Mouse (Mus musculus) erythroblast, embryonic 14.5 days (primary cell): Measurements from ENCODE around the gene Madd. TPM values are rescaled to one million over a fixed set of nuclear protein-coding genes. Genes with fewer than 3 reads are reported as not detected.

Experiments used
- H3K27me3 ChIP-seq: 2 replicates; pipeline ENCODE4 v1.6.1; 2012; ENCODE audit warnings: inconsistent platforms; ENCODE audit not compliant: control insufficient read depth
- H3K36me3 ChIP-seq: 2 replicates; pipeline ENCODE4 v1.6.1; 2012; ENCODE audit warnings: mild to moderate bottlenecking, inconsistent platforms; ENCODE audit not compliant: control insufficient read depth
- H3K4me1 ChIP-seq: 2 replicates; pipeline ENCODE4 v1.6.1; 2012; ENCODE audit warnings: inconsistent platforms; ENCODE audit not compliant: control insufficient read depth
- H3K4me3 ChIP-seq: replicated peaks from 2 replicates; pipeline ENCODE3; 2012; ENCODE audit warnings: moderate library complexity, mild to moderate bottlenecking, inconsistent platforms
- H3K9me3 ChIP-seq: 2 replicates; pipeline ENCODE4 v1.6.1; 2012; ENCODE audit warnings: low read length, inconsistent platforms, mixed read lengths; ENCODE audit not compliant: control insufficient read depth
- GATA1 ChIP-seq: IDR thresholded peaks from 2 replicates; pipeline ENCODE4 v1.6.1; 2012; ENCODE audit warnings: low read length, inconsistent platforms, mixed read lengths
- TAL1 ChIP-seq: IDR thresholded peaks from 3 replicates; pipeline ENCODE4 v1.6.1; 2012; ENCODE audit warnings: low read length, inconsistent platforms, mixed read lengths
- polyA plus RNA-seq: library from polyadenylated mRNA; stranded (reverse); fragments of >175 nt; gene quantifications from 2 replicates; pipeline ENCODE4 v1.2.3, GENCODE M21; 2012

Gene Madd
- polyA plus RNA-seq, 1 experiment, result 0.56 TPM

DNA sequence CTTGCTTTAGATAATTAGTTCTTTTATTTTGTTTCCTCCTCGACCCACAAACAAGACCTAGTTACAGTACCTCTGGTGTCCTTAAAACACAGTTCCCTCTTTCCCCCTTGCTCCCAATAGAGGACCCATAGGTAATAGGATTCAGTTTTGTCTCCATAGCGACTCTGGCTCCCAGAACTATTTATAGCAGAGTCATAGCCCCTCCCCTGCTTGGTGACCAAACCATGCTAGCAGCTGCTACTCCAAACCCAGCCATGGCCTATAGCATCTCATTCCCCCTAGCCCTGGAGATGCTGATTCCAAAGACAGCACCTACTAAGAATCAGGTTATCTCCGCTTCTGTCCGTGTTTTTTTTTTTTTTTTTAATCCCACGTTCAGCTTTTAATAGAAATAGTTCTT lies 2.9 kb downstream of the Madd start:
- H3K27me3 ChIP-seq, result peaks cover 16% of the 10 kb centered on the region
- H3K4me3 ChIP-seq, result no peak overlapping the region
- H3K4me1 ChIP-seq, result peaks cover 33% of the 10 kb centered on the region
- peaks cover 23% of the 10 kb centered on the region for H3K36me3 ChIP-seq
- H3K9me3 ChIP-seq, result no peaks in the 10 kb centered on the region
- TF ChIP-seq TAL1 (no peak), GATA1 (no peak)

DNA sequence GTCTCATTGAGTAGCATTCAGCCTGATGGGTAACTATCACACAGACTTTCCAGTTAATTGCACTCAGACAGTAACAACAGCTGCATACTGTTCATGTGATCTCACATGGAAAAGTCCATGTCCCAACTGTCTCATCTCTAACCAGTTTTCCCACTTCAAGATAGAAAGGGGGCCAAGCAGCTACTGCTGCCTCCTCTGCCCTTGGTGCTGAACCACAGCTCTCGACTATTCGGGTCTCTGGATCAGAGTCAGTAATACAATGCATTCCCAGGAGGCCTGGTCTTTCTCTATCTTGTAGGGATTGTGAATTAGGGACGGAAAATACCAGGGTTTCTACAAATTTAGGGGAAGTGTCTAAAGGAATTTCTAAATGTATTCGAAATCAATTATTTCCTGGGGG lies 3.8 kb downstream of the Madd start:
- TF ChIP-seq TAL1 (no peak), GATA1 (no peak)
- Histone ChIP-seq H3K9me3 (no peaks in the 10 kb centered on the region), H3K4me3 (no peak overlapping the region), H3K4me1 (peaks cover 33% of the 10 kb centered on the region), H3K27me3 (peaks cover 16% of the 10 kb centered on the region), H3K36me3 (peaks cover 28% of the 10 kb centered on the region)

DNA sequence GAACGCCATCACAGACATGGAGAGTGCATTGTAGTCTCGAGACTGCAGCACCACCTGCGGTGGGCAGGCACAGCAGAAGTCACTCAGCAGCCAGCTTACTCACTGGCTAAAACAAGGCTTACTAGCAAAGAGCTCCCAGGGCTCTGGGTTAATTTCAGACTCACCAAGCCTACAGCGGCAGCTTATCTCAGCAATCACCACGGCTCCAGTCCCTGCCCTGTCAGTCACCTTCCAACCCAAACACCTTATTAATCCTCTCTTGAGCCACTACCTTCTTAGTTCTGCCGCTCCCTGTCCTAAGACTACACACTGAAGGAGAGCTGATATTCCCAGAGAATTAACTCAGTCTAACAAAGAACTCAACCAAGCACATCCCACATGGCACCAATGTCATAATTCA lies 7.4 kb downstream of the Madd start:
- Histone ChIP-seq H3K4me1 (peaks cover 2% of the 10 kb centered on the region; the same call in 1 of the 2 replicates), H3K36me3 (peaks cover 47% of the 10 kb centered on the region), H3K9me3 (no peaks in the 10 kb centered on the region), H3K27me3 (peaks cover 2% of the 10 kb centered on the region), H3K4me3 (no peak overlapping the region)
- TF ChIP-seq TAL1, result no peak
- no peak for TF ChIP-seq GATA1

DNA sequence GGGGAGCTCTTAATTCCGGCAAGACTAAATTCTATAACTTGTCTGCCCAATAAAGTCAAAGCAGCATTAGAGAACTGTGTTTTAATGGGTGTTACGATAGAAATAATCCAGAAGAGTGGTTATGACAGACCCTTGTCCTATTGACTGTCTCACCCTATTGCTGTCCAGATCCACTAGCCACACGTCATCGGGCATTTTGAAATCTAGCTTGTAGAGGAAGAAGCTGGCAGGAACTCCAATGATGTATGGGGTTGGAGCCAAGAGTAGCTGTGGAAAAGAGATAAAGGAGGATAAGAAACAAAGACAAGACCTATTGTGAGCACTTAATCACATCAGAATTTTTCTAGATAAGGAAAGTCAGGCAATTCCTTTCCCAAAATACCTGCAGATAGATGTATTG lies 8.1 kb downstream of the Madd start:
- peaks cover 47% of the 10 kb centered on the region for H3K36me3 ChIP-seq
- H3K4me1 ChIP-seq, result no peaks in the 10 kb centered on the region
- no peak for TF ChIP-seq GATA1
- no peak for TF ChIP-seq TAL1
- H3K4me3 ChIP-seq, result no peak overlapping the region
- H3K9me3 ChIP-seq, result no peaks in the 10 kb centered on the region
- H3K27me3 ChIP-seq, result no peaks in the 10 kb centered on the region

DNA sequence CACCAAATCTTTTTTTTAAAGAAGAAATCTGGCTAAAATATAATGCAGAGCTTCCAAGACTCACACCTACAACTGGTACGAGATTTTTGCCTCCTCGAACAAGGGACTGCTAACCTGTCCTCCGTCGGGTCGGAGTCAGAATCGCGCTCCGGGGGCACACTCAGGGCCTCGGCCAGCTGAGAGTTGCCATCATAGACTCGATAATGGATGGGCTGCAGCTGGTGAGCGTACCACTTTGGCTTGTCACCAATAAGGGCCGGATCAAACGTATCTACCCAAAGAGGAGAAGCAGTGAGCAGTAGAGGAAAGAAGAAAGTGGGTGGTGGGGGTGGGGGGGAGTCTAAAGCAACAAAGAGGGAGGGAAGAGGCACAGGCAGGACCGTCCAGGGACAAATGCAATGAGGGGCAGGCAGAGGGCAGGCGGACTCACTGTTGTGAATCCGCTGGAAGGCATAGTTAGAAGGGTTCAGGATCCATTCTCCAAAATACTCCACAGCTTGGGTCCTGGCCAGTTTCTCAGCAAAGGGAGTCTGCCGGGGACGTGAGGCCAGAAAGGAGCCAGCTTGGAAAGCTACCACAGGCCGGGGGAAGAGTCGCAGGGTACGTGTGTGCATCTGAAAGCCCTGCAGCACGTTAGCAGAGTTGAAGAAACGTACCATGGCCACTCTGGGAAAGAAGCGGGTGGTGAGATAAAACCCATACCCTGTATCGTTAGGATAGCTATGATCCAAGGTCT lies 13.9 kb downstream of the Madd start:
- TF ChIP-seq GATA1 (no peak), TAL1 (no peak)
- no peaks in the 10 kb centered on the region for H3K27me3 ChIP-seq
- peaks cover 10% of the 10 kb centered on the region for H3K4me1 ChIP-seq
- no peak overlapping the region for H3K4me3 ChIP-seq
- peaks cover 60% of the 10 kb centered on the region for H3K36me3 ChIP-seq
- H3K9me3 ChIP-seq, result no peaks in the 10 kb centered on the region

DNA sequence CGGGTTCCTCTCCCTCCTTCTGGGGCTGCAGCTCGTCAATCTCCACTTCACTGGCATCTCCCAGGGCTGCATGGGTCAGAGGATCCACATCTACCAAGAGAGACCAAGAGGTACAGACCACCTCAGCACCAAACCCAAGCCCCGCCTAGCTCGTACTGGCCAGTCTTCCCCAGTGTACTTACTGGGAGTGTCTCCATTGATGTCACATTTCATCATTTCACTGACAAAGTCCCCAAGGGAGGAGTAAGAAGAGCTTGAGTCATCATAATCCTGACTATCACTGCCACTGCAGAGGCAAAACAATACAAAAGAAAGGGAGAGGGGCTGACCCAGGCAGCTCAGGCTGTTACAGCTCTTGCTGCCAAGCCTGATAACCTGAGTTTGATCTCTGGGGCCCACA lies 16.0 kb downstream of the Madd start:
- TF ChIP-seq TAL1, result no peak
- no peak for TF ChIP-seq GATA1
- Histone ChIP-seq H3K36me3 (peaks cover 64% of the 10 kb centered on the region), H3K4me3 (no peak overlapping the region), H3K9me3 (no peaks in the 10 kb centered on the region), H3K27me3 (no peaks in the 10 kb centered on the region), H3K4me1 (peaks cover 25% of the 10 kb centered on the region)

DNA sequence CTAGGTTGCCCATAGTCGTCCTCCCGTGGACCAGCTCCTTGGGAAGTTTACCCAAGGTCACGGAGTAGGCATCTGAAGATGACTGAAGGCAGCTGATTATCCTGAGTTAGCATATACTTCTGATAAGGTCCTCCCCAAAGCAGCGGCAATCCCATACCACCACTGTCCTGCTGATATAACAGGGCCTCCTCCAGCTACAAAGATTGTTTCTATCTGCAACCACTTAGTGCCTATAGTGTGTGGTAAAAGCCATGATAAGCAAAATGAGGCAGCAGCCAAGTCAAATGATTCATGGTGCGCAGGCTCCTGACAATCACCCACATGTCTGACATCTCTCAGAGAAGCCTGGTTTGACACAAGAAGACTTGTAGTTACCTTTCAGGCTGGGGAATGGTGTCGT lies 18.6 kb downstream of the Madd start:
- TF ChIP-seq GATA1 (no peak), TAL1 (no peak)
- peaks cover 74% of the 10 kb centered on the region for H3K36me3 ChIP-seq

DNA sequence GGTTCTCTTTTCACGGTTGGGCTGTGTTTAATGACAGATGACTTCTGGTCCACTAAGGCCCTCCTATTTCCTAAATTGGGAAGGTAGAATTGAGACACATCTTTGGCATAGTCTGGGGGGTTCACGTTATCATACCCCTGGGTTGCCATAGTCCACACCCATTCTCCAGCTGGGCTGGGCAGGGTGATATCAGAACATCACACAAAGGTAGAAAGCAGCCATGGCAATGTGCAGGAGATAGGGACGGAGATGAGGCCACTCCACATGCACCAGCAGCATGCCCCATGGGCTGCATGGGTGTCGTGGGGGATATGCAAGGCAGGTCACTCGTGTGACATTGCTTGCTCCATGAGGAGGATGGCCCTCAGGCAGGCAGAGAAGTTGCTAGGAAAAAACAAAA lies 20.1 kb downstream of the Madd start:
- TF ChIP-seq GATA1 (no peak), TAL1 (no peak)

More for the DNA sequence above, 18.6 kb downstream of the Madd start:
- peaks cover 25% of the 10 kb centered on the region for H3K4me1 ChIP-seq
- no peaks in the 10 kb centered on the region for H3K27me3 ChIP-seq
- no peaks in the 10 kb centered on the region for H3K9me3 ChIP-seq
- H3K4me3 ChIP-seq, result no peak overlapping the region

DNA sequence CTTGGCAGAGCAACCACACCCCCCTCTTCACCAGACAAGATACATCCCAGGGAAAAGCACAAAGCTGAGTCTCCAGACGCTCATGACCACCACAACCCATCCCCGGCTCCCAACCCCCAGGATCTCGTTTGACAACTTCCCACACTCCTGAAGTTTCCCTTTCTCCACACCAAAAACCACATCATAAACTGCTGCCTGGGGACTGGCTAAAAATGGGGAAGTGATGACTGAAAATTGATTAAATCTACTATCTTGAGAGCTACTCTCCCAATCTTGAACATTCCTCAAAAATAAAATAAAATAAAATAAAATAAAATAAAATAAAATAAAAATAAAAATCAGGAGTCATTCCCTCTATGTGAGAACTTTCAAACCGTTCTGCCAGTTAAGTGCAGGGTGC lies 20.7 kb downstream of the Madd start:
- TF ChIP-seq GATA1, result no peak
- H3K36me3 ChIP-seq, result peaks cover 76% of the 10 kb centered on the region
- H3K4me1 ChIP-seq, result peaks cover 25% of the 10 kb centered on the region
- no peaks in the 10 kb centered on the region for H3K9me3 ChIP-seq
- no peak overlapping the region for H3K4me3 ChIP-seq
- H3K27me3 ChIP-seq, result no peaks in the 10 kb centered on the region

More for the DNA sequence above, 20.1 kb downstream of the Madd start:
- Histone ChIP-seq H3K4me3 (no peak overlapping the region), H3K9me3 (no peaks in the 10 kb centered on the region), H3K4me1 (peaks cover 25% of the 10 kb centered on the region), H3K27me3 (no peaks in the 10 kb centered on the region), H3K36me3 (peaks cover 74% of the 10 kb centered on the region)

DNA sequence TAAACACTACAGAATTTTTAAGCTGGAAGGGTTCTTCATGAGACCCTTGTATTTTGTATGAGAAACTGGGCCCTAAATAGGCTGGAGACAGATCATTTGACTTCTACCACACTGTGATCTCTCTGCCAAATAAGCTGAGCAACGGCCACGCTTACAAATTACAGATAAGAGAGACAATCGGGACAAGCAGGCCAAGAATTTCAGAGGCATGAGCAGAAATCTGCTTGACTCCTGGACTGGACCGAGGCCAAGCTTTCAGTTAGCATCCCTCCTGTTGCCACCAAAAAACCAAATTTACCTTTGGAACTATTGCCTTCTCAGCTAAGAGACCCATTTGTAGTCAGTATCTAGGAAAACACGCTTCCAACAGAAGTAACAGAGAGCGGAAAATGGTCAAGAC lies 23.0 kb downstream of the Madd start:
- Histone ChIP-seq H3K36me3 (peaks cover 74% of the 10 kb centered on the region), H3K4me1 (peaks cover 22% of the 10 kb centered on the region), H3K27me3 (no peaks in the 10 kb centered on the region), H3K9me3 (no peaks in the 10 kb centered on the region), H3K4me3 (no peak overlapping the region)
- TF ChIP-seq TAL1 (no peak), GATA1 (no peak)
